Mouse (Mus musculus) heart, embryonic 16.5 days (tissue): ENCODE data around the gene Ddi2. TPM values are rescaled to one million over a fixed set of nuclear protein-coding genes. Genes with fewer than 3 reads are reported as not detected.

Experiments used
- ATAC-seq: fragments of 200-750 bp; cut with Nextera tagmentation; replicated peaks from 2 replicates; pipeline ENCODE4 v1.8.0; 2017; ENCODE audit warnings: moderate number of reproducible peaks; ENCODE audit not compliant: insufficient read depth, low FRiP score; ENCODE audit errors: extremely low read depth
- H3K27ac ChIP-seq: fragments of 300-500 bp; sonication (generic); 2 replicates; pipeline ENCODE4 v1.5.1; 2014; ENCODE audit warnings: mild to moderate bottlenecking, low read length, control low read depth, moderate library complexity
- H3K27me3 ChIP-seq: fragments of 300-500 bp; sonication (generic); 2 replicates; pipeline ENCODE4 v1.6.1; 2014; ENCODE audit warnings: low read length, mixed read lengths; ENCODE audit not compliant: control insufficient read depth, insufficient read depth
- H3K36me3 ChIP-seq: fragments of 300-500 bp; sonication (generic); 2 replicates; pipeline ENCODE4 v1.6.1; 2014; ENCODE audit not compliant: control insufficient read depth, insufficient read depth
- H3K4me1 ChIP-seq: fragments of 300-500 bp; sonication (generic); 2 replicates; pipeline ENCODE4 v1.6.1; 2014; ENCODE audit warnings: low read length, mixed read lengths; ENCODE audit not compliant: control insufficient read depth, insufficient read depth
- H3K4me2 ChIP-seq: fragments of 300-500 bp; sonication (generic); 2 replicates; pipeline ENCODE4 v1.6.1; 2014; ENCODE audit warnings: low read depth, mild to moderate bottlenecking, control low read depth, low read length
- H3K4me3 ChIP-seq: fragments of 300-500 bp; sonication (generic); 2 replicates; pipeline ENCODE4 v1.5.1; 2014; ENCODE audit warnings: mild to moderate bottlenecking, control low read depth, low read length
- H3K9ac ChIP-seq: fragments of 300-500 bp; sonication (generic); 2 replicates; pipeline ENCODE4 v1.6.1; 2014; ENCODE audit warnings: low read length, control low read depth
- H3K9me3 ChIP-seq: fragments of 300-500 bp; sonication (generic); replicated peaks from 2 replicates; pipeline ENCODE4 v1.6.1; 2016; ENCODE audit warnings: low read length; ENCODE audit not compliant: control insufficient read depth
- WGBS: fragments of 180-500 bp; shearing (Covaris S2); extraction: QIAGEN DNeasy Blood & Tissue Kit; methylation state at CpG from one replicate; pipeline ENCODE4 v1.1.7; 2014; 5-methylcytosine and 5-hydroxymethylcytosine counted together
- polyA plus RNA-seq: library from polyadenylated mRNA; unstranded; fragments of >200 nt; fragmentation: Nextera tagmentation; extraction: Ambion mirVana; gene quantifications from 2 replicates; pipeline ENCODE4 v1.2.1, GENCODE M21; 2015

Gene Ddi2
- polyA plus RNA-seq, 1 experiment from 2014 or later, result 14.1 TPM

DNA sequence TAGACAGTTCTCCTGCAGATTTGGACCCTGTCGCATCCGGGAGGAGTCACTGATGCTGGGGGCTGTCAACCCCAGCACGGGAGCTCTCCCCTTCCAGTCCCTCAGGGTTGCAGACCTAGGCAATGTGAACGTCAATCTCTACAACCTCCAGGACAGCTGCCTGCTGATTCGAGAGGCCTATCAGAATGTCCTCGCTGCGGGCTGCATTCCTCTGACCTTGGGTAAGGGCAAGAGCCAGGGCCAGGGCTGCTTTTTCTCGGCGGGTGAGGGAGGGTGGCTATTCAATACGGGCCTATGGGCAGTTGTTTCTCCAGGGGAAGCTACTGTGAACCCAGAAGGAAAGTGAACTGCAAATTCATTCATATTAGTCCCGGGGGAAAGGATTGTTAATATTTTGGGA lies 26.3 kb upstream of the Ddi2 start:
- 33% methylated on average over 11 of the region's 11 CpGs for WGBS
- peak overlapping the region; percentile 81 for H3K27ac ChIP-seq

GRCm38 (mm10) chr4:141746578-141747346 lies 23.5 kb upstream of the Ddi2 start, which contains the start of gene Agmat:
Gene Agmat (plus strand): TSS chr4:141746672.
- ATAC-seq, result no peak
- Histone ChIP-seq H3K27me3 (no peaks in the 10 kb centered on the region), H3K9ac (no peak within 1 kb of the TSS), H3K27ac (no peak within 1 kb of the TSS), H3K4me2 (no peak within 1 kb of the TSS), H3K4me3 (no peak within 1 kb of the TSS), H3K4me1 (peaks cover 11% of the 10 kb centered on the region), H3K9me3 (no peaks in the 10 kb centered on the region), H3K36me3 (no peaks in the 10 kb centered on the region)
- WGBS, result 25% methylated on average over 25 of the region's 25 CpGs

More for the DNA sequence above, 26.3 kb upstream of the Ddi2 start:
- Histone ChIP-seq H3K36me3 (no peaks in the 10 kb centered on the region), H3K9ac (peak overlapping the region; percentile 52; the same call in 1 of the 2 replicates), H3K27me3 (no peaks in the 10 kb centered on the region), H3K4me3 (no peak overlapping the region), H3K9me3 (no peaks in the 10 kb centered on the region; the same call in 1 of the 2 replicates), H3K4me2 (no peak overlapping the region), H3K4me1 (peaks cover 9% of the 10 kb centered on the region)
- peak; percentile 79 for ATAC-seq

- peak overlapping the region; percentile 24; the same call in 1 of the 2 replicates for H3K27ac ChIP-seq
- 66% methylated on average over 4 of the region's 4 CpGs for WGBS
Measured at GRCm38 (mm10) chr4:141742381-141742780, 19.2 kb upstream of the Ddi2 start.

GRCm38 (mm10) chr4:141741856-141742255 lies 18.6 kb upstream of the Ddi2 start:
- H3K4me2 ChIP-seq, result no peak overlapping the region
- peak overlapping the region; percentile 24; the same call in 1 of the 2 replicates for H3K27ac ChIP-seq
- H3K4me1 ChIP-seq, result peaks cover 10% of the 10 kb centered on the region
- ATAC-seq, result peak; percentile 75; the same call in 1 of the 2 replicates
- 25% methylated on average over 9 of the region's 9 CpGs for WGBS
- no peak overlapping the region for H3K9ac ChIP-seq
- no peak overlapping the region for H3K4me3 ChIP-seq
- no peaks in the 10 kb centered on the region for H3K36me3 ChIP-seq
- no peaks in the 10 kb centered on the region for H3K27me3 ChIP-seq
- H3K9me3 ChIP-seq, result no peaks in the 10 kb centered on the region; the same call in 1 of the 2 replicates

More at GRCm38 (mm10) chr4:141742381-141742780, 19.2 kb upstream of the Ddi2 start:
- Histone ChIP-seq H3K27me3 (no peaks in the 10 kb centered on the region), H3K4me2 (no peak overlapping the region), H3K4me1 (peaks cover 10% of the 10 kb centered on the region), H3K9ac (no peak overlapping the region), H3K9me3 (no peaks in the 10 kb centered on the region; the same call in 1 of the 2 replicates), H3K4me3 (no peak overlapping the region), H3K36me3 (no peaks in the 10 kb centered on the region)
- no peak for ATAC-seq

DNA sequence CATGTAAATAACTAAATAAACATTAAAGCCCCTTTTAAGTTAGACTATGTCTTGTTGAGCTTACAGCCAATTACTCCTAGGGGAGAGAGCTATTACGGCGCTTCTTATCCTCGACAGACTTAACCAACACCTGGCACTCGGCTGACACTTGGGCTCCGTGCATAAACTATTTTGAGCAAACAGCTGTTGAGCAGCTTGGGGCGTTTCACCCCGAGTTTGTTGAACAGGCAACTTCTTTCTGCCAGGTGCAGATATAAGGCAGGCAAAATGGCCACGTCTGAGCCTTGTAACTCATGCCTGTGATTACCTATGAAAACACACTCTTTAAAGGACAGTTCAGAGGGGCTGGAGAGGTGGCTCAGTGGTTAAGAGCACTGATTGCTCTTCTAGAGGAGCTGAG lies 14.8 kb upstream of the Ddi2 start:
- no peaks in the 10 kb centered on the region for H3K27me3 ChIP-seq
- no peak overlapping the region for H3K9ac ChIP-seq
- no peak overlapping the region for H3K4me2 ChIP-seq
- no peaks in the 10 kb centered on the region for H3K36me3 ChIP-seq
- H3K27ac ChIP-seq, result no peak overlapping the region
- H3K9me3 ChIP-seq, result no peaks in the 10 kb centered on the region; the same call in 1 of the 2 replicates
- peaks cover 18% of the 10 kb centered on the region for H3K4me1 ChIP-seq
- no peak for ATAC-seq
- no peak overlapping the region for H3K4me3 ChIP-seq
- WGBS, result 61% methylated on average over 8 of the region's 8 CpGs

DNA sequence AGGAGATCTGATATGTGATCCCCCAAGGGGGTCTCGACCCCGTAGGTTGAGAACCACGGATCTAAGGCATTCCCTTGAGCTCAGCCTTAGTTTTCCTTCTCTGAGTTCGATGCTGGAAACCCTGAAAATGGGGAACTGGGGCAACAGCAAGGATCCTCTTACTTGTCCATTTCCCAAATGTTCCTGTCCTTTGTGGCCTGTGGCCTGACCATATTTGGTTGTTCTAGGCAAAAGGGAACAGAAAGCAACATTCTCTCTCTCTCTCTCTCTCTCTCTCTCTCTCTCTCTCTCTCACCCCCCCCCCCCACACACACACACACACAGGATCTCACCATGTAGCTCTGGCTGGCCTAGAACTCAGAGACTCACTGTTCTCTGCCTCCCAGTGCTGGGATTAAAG lies 13.6 kb upstream of the Ddi2 start:
- WGBS, result 68% methylated on average over 4 of the region's 4 CpGs
- H3K27me3 ChIP-seq, result no peaks in the 10 kb centered on the region
- peaks cover 12% of the 10 kb centered on the region for H3K4me1 ChIP-seq
- H3K4me3 ChIP-seq, result no peak overlapping the region
- no peaks in the 10 kb centered on the region for H3K36me3 ChIP-seq
- ATAC-seq, result no peak
- H3K9ac ChIP-seq, result no peak overlapping the region
- H3K4me2 ChIP-seq, result no peak overlapping the region
- H3K27ac ChIP-seq, result no peak overlapping the region
- H3K9me3 ChIP-seq, result no peaks in the 10 kb centered on the region; the same call in 1 of the 2 replicates

DNA sequence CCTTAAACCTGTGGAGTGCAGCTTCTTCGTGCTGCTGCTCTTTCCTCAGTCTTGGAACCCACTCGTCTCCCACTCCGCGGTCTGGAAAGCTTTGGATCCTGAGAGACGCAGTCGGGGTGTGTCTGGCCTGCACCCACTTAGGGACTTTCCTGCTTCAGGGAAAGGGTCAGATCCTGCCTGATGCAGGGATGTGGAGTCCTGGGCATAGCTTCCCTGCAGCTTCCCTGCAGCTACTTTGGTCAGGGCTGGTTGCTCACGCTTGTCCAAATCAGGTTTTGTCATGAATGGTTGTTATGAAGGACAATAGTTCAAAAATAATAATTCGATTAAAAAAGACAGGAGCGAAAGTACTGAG lies 12.0 kb upstream of the Ddi2 start:
- peak overlapping the region; percentile 62 for H3K4me2 ChIP-seq
- no peaks in the 10 kb centered on the region for H3K36me3 ChIP-seq
- 29% methylated on average over 9 of the region's 9 CpGs for WGBS
- H3K4me3 ChIP-seq, result peak overlapping the region; percentile 44
- H3K9ac ChIP-seq, result no peak overlapping the region; the same call in 1 of the 2 replicates
- no peaks in the 10 kb centered on the region for H3K27me3 ChIP-seq
- no peak for ATAC-seq
- H3K9me3 ChIP-seq, result no peaks in the 10 kb centered on the region; the same call in 1 of the 2 replicates
- no peak overlapping the region for H3K27ac ChIP-seq
- H3K4me1 ChIP-seq, result peaks cover 8% of the 10 kb centered on the region

GRCm38 (mm10) chr4:141734446-141735205 lies 11.4 kb upstream of the Ddi2 start:
- peaks cover 8% of the 10 kb centered on the region for H3K4me1 ChIP-seq
- ATAC-seq, result peak; percentile 96
- H3K36me3 ChIP-seq, result no peaks in the 10 kb centered on the region
- peak overlapping the region; percentile 25 for H3K27ac ChIP-seq
- no peaks in the 10 kb centered on the region for H3K9me3 ChIP-seq
- H3K4me3 ChIP-seq, result peak overlapping the region; percentile 44
- peak overlapping the region; percentile 62 for H3K4me2 ChIP-seq
- WGBS, result 7% methylated on average over 24 of the region's 24 CpGs
- H3K27me3 ChIP-seq, result no peaks in the 10 kb centered on the region
- H3K9ac ChIP-seq, result peak overlapping the region; percentile 23

GRCm38 (mm10) chr4:141731766-141732165 lies 8.5 kb upstream of the Ddi2 start:
- H3K9me3 ChIP-seq, result no peaks in the 10 kb centered on the region
- no peak for ATAC-seq
- H3K27ac ChIP-seq, result no peak overlapping the region
- 71% methylated on average over 5 of the region's 5 CpGs for WGBS
- no peaks in the 10 kb centered on the region for H3K27me3 ChIP-seq
- H3K4me1 ChIP-seq, result peaks cover 8% of the 10 kb centered on the region
- H3K36me3 ChIP-seq, result no peaks in the 10 kb centered on the region
- no peak overlapping the region for H3K9ac ChIP-seq
- H3K4me3 ChIP-seq, result no peak overlapping the region
- no peak overlapping the region for H3K4me2 ChIP-seq
